Mouse (Mus musculus): ENCODE measurements around the gene Clspn. TPM values are rescaled to one million over a fixed set of nuclear protein-coding genes. Genes with fewer than 3 reads are reported as not detected.

Clspn gene
- polyA plus RNA-seq, 1 experiment, result 39.8 TPM

DNA sequence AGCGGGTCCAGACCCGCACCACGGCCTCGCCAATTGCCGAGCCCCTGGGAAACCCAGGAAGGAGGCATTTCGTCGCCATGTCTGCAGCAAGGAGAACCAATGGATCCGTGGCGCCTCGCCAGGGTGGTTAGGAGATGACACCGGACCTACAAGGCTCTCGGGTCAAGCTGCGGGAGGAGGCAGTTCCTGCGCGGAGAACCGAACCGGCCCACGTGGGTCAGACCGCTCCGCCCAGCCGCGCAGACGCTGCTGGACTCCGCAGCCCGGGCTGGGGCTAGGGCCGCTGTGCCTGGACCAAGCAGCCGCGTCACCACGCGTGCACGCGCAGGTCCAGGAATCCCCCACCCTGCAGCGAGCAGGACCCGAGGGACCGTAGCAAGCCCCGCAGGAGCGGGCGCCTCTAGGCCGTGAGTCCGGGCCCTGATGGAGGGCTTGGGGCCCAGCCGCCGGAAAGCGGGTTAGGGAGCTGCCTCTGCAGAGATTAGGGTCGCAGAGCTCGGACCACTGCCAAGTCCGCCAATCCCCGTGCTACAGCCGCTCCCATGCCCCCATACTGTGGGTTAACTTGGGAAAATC lies 53.0 kb downstream of the Clspn start, which contains the start of gene 5730409E04Rik:
Gene 5730409E04Rik (plus strand): TSS at position 213 of the 576 bp plus-strand sequence.
- no peak for TF ChIP-seq POLR2A (IDR thresholded peaks at IDR 0.05; ENCODE audit: insufficient read depth, low read length)

DNA sequence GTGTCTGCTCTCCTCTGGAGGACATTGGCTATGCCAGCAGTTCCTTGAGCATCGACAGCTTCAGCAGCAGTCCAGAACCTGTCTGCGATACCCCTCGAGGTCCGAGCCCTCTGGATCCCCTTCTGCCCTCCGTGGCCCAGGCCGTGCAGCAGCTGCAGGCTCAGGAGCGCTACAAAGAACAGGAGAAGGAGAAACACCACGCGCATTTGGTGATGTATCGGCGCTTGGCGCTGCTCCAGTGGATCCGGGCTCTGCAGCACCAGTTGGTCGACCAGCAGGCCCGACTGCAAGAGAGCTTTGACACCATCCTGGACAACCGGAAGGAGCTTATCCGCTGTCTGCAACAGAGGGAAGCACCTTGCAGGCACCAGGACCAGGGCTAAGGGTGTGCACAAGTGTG lies 55.3 kb downstream of the Clspn start:
- no peaks in the 10 kb centered on the region for H3K9me3 ChIP-seq (replicated peaks; ENCODE audit: control insufficient read depth, insufficient read depth, low read length, poor library complexity, severe bottlenecking)
- no peak overlapping the region for H3K27ac ChIP-seq (ENCODE audit: insufficient read depth, low read length)
- no peak overlapping the region for H3K4me3 ChIP-seq (ENCODE audit: low read depth, low read length)
- H3K36me3 ChIP-seq (ENCODE audit: control insufficient read depth, insufficient read depth, low read length, poor library complexity, severe bottlenecking), result no peaks in the 10 kb centered on the region
- no peak overlapping the region for H3K9ac ChIP-seq (ENCODE audit: low read depth, poor library complexity, severe bottlenecking)
- no peaks in the 10 kb centered on the region for H3K27me3 ChIP-seq (ENCODE audit: control insufficient read depth, insufficient read depth, low read length, poor library complexity, severe bottlenecking)
- H3K4me1 ChIP-seq (ENCODE audit: control insufficient read depth, insufficient read depth, low read length), result peaks cover 2% of the 10 kb centered on the region
- TF ChIP-seq EP300 (IDR thresholded peaks at IDR 0.05; ENCODE audit: insufficient read depth, low read depth, low read length), result no peak
- no peak for TF ChIP-seq POLR2A (IDR thresholded peaks at IDR 0.05; ENCODE audit: insufficient read depth, low read length)
- TF ChIP-seq CTCF (IDR thresholded peaks at IDR 0.05; ENCODE audit: low read depth, low read length), result no peak

More for the DNA sequence above, 53.0 kb downstream of the Clspn start, which contains the start of gene 5730409E04Rik:
- H3K27me3 ChIP-seq (ENCODE audit: control insufficient read depth, insufficient read depth, low read length, poor library complexity, severe bottlenecking), result no peaks in the 10 kb centered on the region
- H3K4me1 ChIP-seq (ENCODE audit: control insufficient read depth, insufficient read depth, low read length), result peaks cover 2% of the 10 kb centered on the region
- no peaks in the 10 kb centered on the region for H3K36me3 ChIP-seq (ENCODE audit: control insufficient read depth, insufficient read depth, low read length, poor library complexity, severe bottlenecking)
- H3K27ac ChIP-seq (ENCODE audit: insufficient read depth, low read length), result no peak within 1 kb of the TSS
- H3K9me3 ChIP-seq (replicated peaks; ENCODE audit: control insufficient read depth, insufficient read depth, low read length, poor library complexity, severe bottlenecking), result no peaks in the 10 kb centered on the region
- H3K9ac ChIP-seq (ENCODE audit: low read depth, poor library complexity, severe bottlenecking), result peak within 1 kb of the TSS; percentile 78
- H3K4me3 ChIP-seq (ENCODE audit: low read depth, low read length), result peak within 1 kb of the TSS; percentile 59

DNA sequence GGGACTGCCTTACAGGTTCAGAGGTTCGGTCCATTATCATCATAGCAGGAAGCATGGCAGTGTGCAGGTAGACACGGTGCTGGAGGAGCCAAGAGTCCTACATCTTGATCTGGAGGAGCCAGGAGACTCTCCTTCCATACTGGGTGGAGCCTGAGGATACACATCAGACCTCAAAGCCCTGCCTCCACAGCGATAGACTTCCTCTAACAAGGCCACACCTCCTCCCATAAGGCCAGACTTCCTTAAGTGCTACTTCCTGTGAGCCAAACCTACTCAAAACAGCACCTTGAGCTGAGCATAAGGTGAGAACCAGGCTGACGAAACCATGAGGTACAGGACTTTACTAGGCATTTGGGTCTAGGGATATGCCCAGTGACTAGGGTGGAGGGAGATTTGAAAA lies 59.6 kb downstream of the Clspn start:
- TF ChIP-seq EP300 (IDR thresholded peaks at IDR 0.05; ENCODE audit: insufficient read depth, low read depth, low read length), result no peak
- no peak for TF ChIP-seq POLR2A (IDR thresholded peaks at IDR 0.05; ENCODE audit: insufficient read depth, low read length)
- peaks cover 2% of the 10 kb centered on the region for H3K4me1 ChIP-seq (ENCODE audit: control insufficient read depth, insufficient read depth, low read length)
- H3K4me3 ChIP-seq (ENCODE audit: low read depth, low read length), result no peak overlapping the region
- no peak overlapping the region for H3K9ac ChIP-seq (ENCODE audit: low read depth, poor library complexity, severe bottlenecking)
- no peaks in the 10 kb centered on the region for H3K9me3 ChIP-seq (replicated peaks; ENCODE audit: control insufficient read depth, insufficient read depth, low read length, poor library complexity, severe bottlenecking)
- H3K36me3 ChIP-seq (ENCODE audit: control insufficient read depth, insufficient read depth, low read length, poor library complexity, severe bottlenecking), result no peaks in the 10 kb centered on the region
- peaks cover 3% of the 10 kb centered on the region; the same call in 1 of the 2 replicates for H3K27me3 ChIP-seq (ENCODE audit: control insufficient read depth, insufficient read depth, low read length, poor library complexity, severe bottlenecking)
- no peak overlapping the region for H3K27ac ChIP-seq (ENCODE audit: insufficient read depth, low read length)

DNA sequence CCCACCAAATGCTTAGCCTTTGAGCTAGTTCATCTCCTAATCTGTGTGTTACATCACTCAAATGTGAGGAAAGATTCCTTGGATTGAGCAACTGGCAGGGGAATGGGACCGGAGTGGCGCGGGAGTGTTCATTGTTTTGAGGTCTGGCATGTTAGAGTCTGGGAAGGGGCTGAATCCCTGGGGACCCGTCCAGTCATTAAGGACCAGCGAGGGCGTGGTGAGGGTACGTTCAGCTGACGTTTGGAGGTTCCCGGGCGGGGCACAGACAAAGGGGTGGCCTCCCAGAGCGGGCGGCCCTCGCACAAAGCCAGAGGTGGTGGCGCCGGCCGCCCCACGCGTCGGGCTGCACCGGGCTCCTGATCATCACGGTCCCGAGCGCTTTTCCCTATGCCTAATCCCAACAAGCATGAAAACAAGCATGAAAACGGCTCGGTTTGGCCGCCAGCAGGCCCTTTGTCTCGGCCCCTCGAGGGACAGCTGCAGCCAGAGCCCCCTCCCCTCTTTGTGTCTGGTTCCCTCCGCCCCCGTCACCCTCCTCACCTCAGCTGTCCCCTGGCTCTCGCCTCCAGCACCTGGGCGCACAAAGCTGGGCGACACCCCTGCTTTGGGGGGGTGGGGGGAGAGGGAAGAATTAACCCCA lies 63.1 kb downstream of the Clspn start:
- Histone ChIP-seq H3K27me3 (ENCODE audit: control insufficient read depth, insufficient read depth, low read length, poor library complexity, severe bottlenecking) (peaks cover 3% of the 10 kb centered on the region; the same call in 1 of the 2 replicates), H3K36me3 (ENCODE audit: control insufficient read depth, insufficient read depth, low read length, poor library complexity, severe bottlenecking) (no peaks in the 10 kb centered on the region), H3K4me1 (ENCODE audit: control insufficient read depth, insufficient read depth, low read length) (no peaks in the 10 kb centered on the region), H3K9me3 (replicated peaks; ENCODE audit: control insufficient read depth, insufficient read depth, low read length, poor library complexity, severe bottlenecking) (no peaks in the 10 kb centered on the region), H3K27ac (ENCODE audit: insufficient read depth, low read length) (no peak overlapping the region), H3K9ac (ENCODE audit: low read depth, poor library complexity, severe bottlenecking) (peak overlapping the region; percentile 44), H3K4me3 (ENCODE audit: low read depth, low read length) (peak overlapping the region; percentile 41)
- no peak for TF ChIP-seq EP300 (IDR thresholded peaks at IDR 0.05; ENCODE audit: insufficient read depth, low read depth, low read length)
- no peak for TF ChIP-seq CTCF (IDR thresholded peaks at IDR 0.05; ENCODE audit: low read depth, low read length)
- TF ChIP-seq POLR2A (IDR thresholded peaks at IDR 0.05; ENCODE audit: insufficient read depth, low read length), result no peak

DNA sequence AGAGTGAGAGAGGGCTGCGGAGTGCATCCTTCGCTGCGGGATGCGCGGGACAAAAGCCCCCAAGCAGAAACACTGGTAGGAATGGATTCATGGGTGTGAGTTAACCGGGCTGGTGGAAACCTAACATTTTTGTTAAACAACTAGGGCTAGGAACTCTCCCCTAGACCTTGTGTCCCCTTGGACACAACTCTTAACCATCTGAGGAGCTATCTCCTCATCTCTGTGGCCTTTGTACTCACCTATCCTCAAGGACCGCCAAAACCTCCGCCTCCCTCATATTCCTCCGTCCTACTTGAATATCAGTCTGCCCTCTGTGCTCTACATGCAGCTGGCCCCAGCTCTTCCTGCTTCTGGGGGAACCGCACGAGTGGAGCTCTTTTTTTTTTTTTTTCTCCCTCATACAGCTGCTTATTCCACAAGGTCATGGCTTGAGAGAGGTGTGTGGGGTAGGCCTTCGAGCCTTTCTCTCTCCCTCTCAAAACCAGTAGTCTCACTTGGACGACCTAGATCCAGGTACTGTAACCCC lies 63.7 kb downstream of the Clspn start:
- Histone ChIP-seq H3K4me3 (ENCODE audit: low read depth, low read length) (peak overlapping the region; percentile 41), H3K9ac (ENCODE audit: low read depth, poor library complexity, severe bottlenecking) (peak overlapping the region; percentile 44), H3K9me3 (replicated peaks; ENCODE audit: control insufficient read depth, insufficient read depth, low read length, poor library complexity, severe bottlenecking) (no peaks in the 10 kb centered on the region), H3K27ac (ENCODE audit: insufficient read depth, low read length) (no peak overlapping the region), H3K36me3 (ENCODE audit: control insufficient read depth, insufficient read depth, low read length, poor library complexity, severe bottlenecking) (no peaks in the 10 kb centered on the region), H3K4me1 (ENCODE audit: control insufficient read depth, insufficient read depth, low read length) (no peaks in the 10 kb centered on the region), H3K27me3 (ENCODE audit: control insufficient read depth, insufficient read depth, low read length, poor library complexity, severe bottlenecking) (peaks cover 3% of the 10 kb centered on the region; the same call in 1 of the 2 replicates)
- TF ChIP-seq CTCF (IDR thresholded peaks at IDR 0.05; ENCODE audit: low read depth, low read length) (no peak), POLR2A (IDR thresholded peaks at IDR 0.05; ENCODE audit: insufficient read depth, low read length) (no peak), EP300 (IDR thresholded peaks at IDR 0.05; ENCODE audit: insufficient read depth, low read depth, low read length) (no peak)
